Mouse (Mus musculus) frontal cortex, postnatal 36 days (tissue): Measurements from ENCODE around the gene Psmd1.
"Not testable (repeated sequence)": the region's sequence is repeated elsewhere in the genome, so short reads cannot be mapped to it uniquely, and the experiment has no call there.

Experiments used
- DNase-seq, 2 experiments: peaks; one replicate each; pipeline ENCODE4 v3.0.0; 2022; ENCODE audit warnings: low spot score in 2 of 2

The Psmd1 gene

DNA sequence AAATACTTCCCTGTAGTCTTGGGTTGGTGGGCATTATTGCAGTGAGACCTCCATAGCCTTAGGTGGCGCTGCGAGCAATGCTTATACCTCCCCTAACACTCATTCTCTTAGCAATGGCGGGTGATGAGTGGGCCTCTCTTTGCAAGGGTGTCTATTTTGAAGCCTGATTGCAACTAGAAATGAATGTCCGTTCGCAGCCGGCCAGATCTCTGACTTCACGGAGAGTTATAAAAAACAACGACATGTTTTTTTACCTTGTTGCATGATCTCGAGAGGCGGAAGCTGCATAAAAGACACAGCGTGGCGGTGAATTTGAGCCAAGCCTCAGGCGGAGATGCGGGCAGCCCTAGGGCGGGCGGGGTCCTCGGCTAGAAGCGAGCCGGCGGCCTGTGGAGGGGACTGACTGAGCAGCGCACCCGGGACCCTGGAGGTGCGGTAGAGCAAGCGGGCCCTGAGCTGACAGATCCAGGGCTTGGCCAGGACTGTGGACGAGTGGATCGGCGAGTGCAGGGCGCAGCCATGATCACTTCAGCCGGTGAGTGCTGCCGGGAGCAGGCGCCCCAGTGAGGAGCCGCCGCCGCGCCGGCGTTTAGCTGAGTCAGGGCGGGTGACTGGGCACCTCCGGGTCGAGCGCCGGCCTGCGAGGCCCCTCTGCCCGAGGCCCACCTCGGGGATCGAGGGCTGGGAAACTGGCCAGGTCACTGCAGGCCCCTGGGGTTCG is at the start of gene Psmd1:
Gene Psmd1 (plus strand): TSS at position 117 of the 721 bp plus-strand sequence.
- peak; percentile 91 to 93 for DNase-seq

- DNase-seq = not testable (repeated sequence)
These were observed 48.4 kb upstream of the Psmd1 start for GRCm38 (mm10) chr1:86015758-86016157.

DNA sequence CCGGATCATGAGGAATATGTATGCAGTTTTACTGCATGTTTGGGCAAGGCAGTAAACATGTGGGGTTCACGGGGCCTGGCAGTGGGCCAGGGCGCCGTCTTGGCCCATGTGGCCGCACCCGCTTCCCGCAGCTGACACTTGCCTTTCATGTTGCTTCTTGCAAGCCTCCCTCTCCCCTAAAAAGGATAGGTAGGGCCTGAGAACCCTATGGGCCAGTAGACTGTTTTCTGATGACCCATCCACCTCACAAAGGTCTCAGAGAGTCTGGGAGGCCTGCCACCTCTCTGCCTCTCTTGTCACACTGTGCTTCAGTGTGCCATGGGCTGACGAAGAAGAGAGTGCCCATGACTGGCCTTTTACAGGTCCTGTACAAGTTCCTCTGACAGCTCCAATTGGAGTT is 47.7 kb upstream of the Psmd1 start, which contains the start of gene Spata3:
Gene Spata3 (plus strand): TSS at position 301 of the 400 bp plus-strand sequence.
- DNase-seq = no peak

- peak; percentile 73 to 74 for DNase-seq
These were observed 45.7 kb upstream of the Psmd1 start for GRCm38 (mm10) chr1:86018235-86019055.

GRCm38 (mm10) chr1:86021365-86021989 is 42.7 kb upstream of the Psmd1 start:
- peak; percentile 31 to 62 for DNase-seq

GRCm38 (mm10) chr1:86032273-86032987 is 31.8 kb upstream of the Psmd1 start:
- peak in 1 of 2 experiments; percentile 82 for DNase-seq

GRCm38 (mm10) chr1:86038191-86038951 is 25.8 kb upstream of the Psmd1 start:
- no peak for DNase-seq

DNA sequence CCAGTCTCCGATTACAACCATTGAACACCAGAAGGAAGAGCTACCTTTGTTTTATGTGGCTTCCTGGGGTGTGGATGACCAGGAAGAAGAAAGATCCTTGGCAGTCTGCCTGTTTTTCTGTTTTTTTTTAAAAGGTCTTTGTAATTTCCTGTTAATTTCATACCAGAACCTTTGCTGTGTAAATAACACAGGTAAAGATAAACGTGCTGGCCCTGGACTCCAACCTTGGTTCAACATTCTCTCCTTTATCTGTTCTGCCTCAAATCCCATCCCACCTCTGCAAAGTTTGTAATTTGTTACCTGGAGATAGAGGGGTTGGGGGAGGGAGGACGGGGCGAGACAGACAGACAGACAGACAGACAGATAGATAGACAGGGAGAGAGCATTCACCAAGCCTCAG is 24.1 kb upstream of the Psmd1 start:
- DNase-seq = no peak

- DNase-seq = no peak
These were observed 23.4 kb upstream of the Psmd1 start for GRCm38 (mm10) chr1:86040817-86041216.

GRCm38 (mm10) chr1:86045056-86045455 is 19.1 kb upstream of the Psmd1 start:
- no peak for DNase-seq

DNA sequence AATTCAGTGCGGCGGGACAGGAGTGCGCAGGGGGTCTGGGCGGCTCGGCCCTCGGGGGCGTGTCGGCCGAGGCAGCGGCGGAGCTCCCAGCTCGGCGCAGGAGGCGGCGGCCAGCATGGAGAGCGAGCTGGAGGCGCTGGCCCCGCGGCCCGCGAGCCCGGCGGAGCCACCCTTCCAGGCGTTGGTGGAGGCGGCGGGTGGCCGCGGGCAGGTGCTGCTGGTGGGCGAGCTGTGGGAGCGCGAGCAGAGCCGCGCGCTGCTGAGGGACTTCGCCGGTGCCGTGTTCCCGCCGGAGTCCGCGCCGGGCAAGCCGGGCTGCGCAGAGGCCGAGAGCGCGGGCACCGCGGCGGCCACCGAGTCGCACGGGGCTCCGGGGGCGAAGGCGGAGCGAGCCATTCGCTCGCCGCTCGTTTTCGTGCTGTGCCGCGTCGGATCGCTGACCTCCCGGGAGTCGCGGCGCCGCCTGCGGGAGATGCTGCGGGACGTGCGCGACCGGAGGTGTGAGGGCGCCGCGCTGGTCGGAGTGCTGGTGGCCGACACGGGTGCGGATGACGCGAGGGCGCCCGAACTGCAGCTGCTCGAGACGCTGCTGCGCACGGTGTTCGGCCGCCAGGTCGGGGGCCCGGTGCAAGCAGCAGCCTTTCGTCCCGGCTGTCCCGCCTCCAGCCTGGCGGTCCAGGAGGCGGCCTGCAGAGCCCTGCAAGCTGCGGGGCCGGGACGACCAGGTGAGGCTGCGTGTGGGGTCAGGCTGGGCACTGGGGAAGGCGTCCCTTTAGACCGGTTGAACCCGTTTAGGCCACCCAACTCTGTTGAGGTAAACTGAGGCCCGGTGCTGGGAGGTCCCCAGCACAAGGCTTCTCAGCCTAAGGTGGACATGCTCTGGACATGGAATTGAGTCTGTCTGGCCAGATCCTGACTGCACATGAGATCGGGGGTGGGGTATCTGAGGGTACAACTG is 18.1 kb upstream of the Psmd1 start, which contains the start of gene 2810459M11Rik:
Gene 2810459M11Rik (plus strand): TSS at position 16 of the 958 bp plus-strand sequence.
- DNase-seq = no peak

GRCm38 (mm10) chr1:86046833-86047563 is 17.2 kb upstream of the Psmd1 start:
- DNase-seq = no peak

DNA sequence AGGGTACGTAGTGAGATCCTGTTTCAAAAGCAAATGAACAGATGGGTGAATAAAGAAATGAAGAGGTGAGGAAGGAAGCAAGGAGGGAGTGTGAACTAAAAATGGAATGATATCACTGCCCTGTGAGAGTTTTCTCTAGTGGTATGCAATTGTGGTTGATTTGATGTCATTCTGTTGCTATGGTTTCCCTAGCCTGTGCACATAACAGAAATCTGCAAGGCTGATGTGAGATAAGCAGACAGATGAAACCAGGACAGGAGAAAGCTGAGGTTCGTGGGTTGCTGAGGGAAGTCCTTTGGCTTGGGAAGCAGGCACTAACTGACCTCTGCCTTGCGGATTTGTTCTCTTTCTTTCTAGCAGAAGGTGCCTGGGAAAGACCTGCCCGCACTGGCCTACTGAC is 16.0 kb upstream of the Psmd1 start:
- DNase-seq = no peak

GRCm38 (mm10) chr1:86048744-86049143 is 15.4 kb upstream of the Psmd1 start:
- DNase-seq = no peak

GRCm38 (mm10) chr1:86053198-86053921 is 10.8 kb upstream of the Psmd1 start:
- DNase-seq = peak; percentile 55 to 82

- DNase-seq = no peak
These were observed 9.2 kb upstream of the Psmd1 start for GRCm38 (mm10) chr1:86054943-86055342.

- no peak for DNase-seq
These were observed 7.9 kb upstream of the Psmd1 start for GRCm38 (mm10) chr1:86056284-86056683.
